30 mouse cellular contexts compared by ENCODE assay signal in genomic region chr13:43370063-43370462, GRCm38 (mm10).
"Had no signal": no experiment of that assay in that cellular context is flagged by ENCODE, and none has a peak within 500 bp of the region (broad histone marks: within the 10 kb centered on the region; RNA-seq: fewer than 3 reads in every experiment).

No protein-coding gene starts in this region.

- DNase-seq: left cerebral cortex, postnatal 4 days; liver; liver, embryonic 13.5 days; lung, adult 18-20 months; lung, adult 2 months; lung, embryonic 14.5 days; lung, postnatal 10 days; lung, postnatal 14 days; lung, postnatal 36 days; lung, postnatal 4 days; midbrain, embryonic 14.5 days had no signal

- H3K9me3 ChIP-seq: limb, embryonic 10.5 days; limb, embryonic 13.5 days; limb, embryonic 15.5 days; liver, embryonic 12.5 days; liver, embryonic 13.5 days; liver, embryonic 15.5 days; lung, embryonic 15.5 days; midbrain, embryonic 13.5 days; neural tube, embryonic 12.5 days had no signal

- H3K27ac ChIP-seq: left cerebral cortex, adult 2 months; limb, embryonic 10.5 days; limb, embryonic 12.5 days; limb, embryonic 13.5 days; limb, embryonic 15.5 days; liver, embryonic 12.5 days; liver, embryonic 13.5 days; liver, embryonic 14.5 days; liver, embryonic 15.5 days; lung, embryonic 15.5 days; macrophage; midbrain, embryonic 10.5 days; midbrain, embryonic 12.5 days; midbrain, embryonic 13.5 days; neural tube, embryonic 12.5 days had no signal

- ATAC-seq: liver, embryonic 12.5 days; lung, postnatal 0 days; midbrain, embryonic 13.5 days; midbrain, embryonic 16.5 days had no signal

- H3K9ac ChIP-seq: limb, embryonic 12.5 days; limb, embryonic 13.5 days; limb, embryonic 15.5 days; liver, embryonic 12.5 days; liver, embryonic 13.5 days; liver, embryonic 14.5 days; liver, embryonic 15.5 days; lung, embryonic 14.5 days; lung, embryonic 15.5 days; midbrain, embryonic 12.5 days; midbrain, embryonic 13.5 days; neural tube, embryonic 12.5 days had no signal

- H3K4me3 ChIP-seq: left cerebral cortex, adult 2 months; limb, embryonic 10.5 days; limb, embryonic 12.5 days; limb, embryonic 13.5 days; limb, embryonic 15.5 days; liver, embryonic 12.5 days; liver, embryonic 13.5 days; liver, embryonic 15.5 days; lung, embryonic 15.5 days; megakaryocyte, embryonic 14.5 days; midbrain, embryonic 10.5 days; midbrain, embryonic 12.5 days; midbrain, embryonic 13.5 days; myocyte; neural tube, embryonic 12.5 days had no signal

- H3K4me2 ChIP-seq: limb, embryonic 12.5 days; limb, embryonic 13.5 days; limb, embryonic 15.5 days; liver, embryonic 11.5 days; liver, embryonic 12.5 days; liver, embryonic 13.5 days; liver, embryonic 15.5 days; lung, embryonic 14.5 days; lung, embryonic 15.5 days; midbrain, embryonic 12.5 days; midbrain, embryonic 13.5 days; neural tube, embryonic 12.5 days had no signal

- H3K27me3 ChIP-seq: limb, embryonic 12.5 days; limb, embryonic 13.5 days; limb, embryonic 15.5 days; liver, embryonic 12.5 days; liver, embryonic 13.5 days; liver, embryonic 15.5 days; lung, embryonic 15.5 days; megakaryocyte, embryonic 14.5 days; midbrain, embryonic 12.5 days; midbrain, embryonic 13.5 days; neural tube, embryonic 12.5 days had no signal
